Mouse (Mus musculus) heart, postnatal 36 days (tissue): ENCODE data around the gene Pcp4l1. TPM values are rescaled to one million over a fixed set of nuclear protein-coding genes. Genes with fewer than 3 reads are reported as not detected.
A peak's percentile ranks its signal among the peaks of the same experiment; 100 is the strongest.
"Not testable (repeated sequence)": the region's sequence is repeated elsewhere in the genome, so short reads cannot be mapped to it uniquely, and the experiment has no call there.

Experiments
- DNase-seq, 2 experiments: peaks; one replicate each; pipeline ENCODE4 v3.0.0; 2021 to 2022
- intact Hi-C: fragments of 180-260 bp; cut with DNase I; formaldehyde crosslinking; loops from one replicate; pipeline ENCODE4 v1.15.1; 2025
- total RNA-seq, 2 experiments: library from RNA; stranded (reverse); gene quantifications; 2 replicates each; pipeline ENCODE4 v1.2.3; 2021

Gene Pcp4l1
- total RNA-seq, 2 experiments from 2014 or later, result 222 to 295 TPM

- intact Hi-C loops, result no loop called here
These were observed 44.1 kb downstream of the Pcp4l1 start for GRCm38 (mm10) chr1:171151966-171152365.

GRCm38 (mm10) chr1:171150838-171151391, 45.2 kb downstream of the Pcp4l1 start:
- intact Hi-C loops, result no loop called here
- DNase-seq, result peak in 1 of 2 experiments; percentile 21

More at GRCm38 (mm10) chr1:171151966-171152365, 44.1 kb downstream of the Pcp4l1 start:
- DNase-seq, result no peak

- DNase-seq, result peak; percentile 96 to 97
- intact Hi-C loops, result loop anchor here (2.0 kb wide), 1 partner anchor 31 kb away; no protein-coding TSS in a partner anchor
These were observed 45.9 kb downstream of the Pcp4l1 start, which contains the start of the genes Sdhc and Mpz for GRCm38 (mm10) chr1:171149974-171150760. Sdhc (minus strand) TSS chr1:171150603. Mpz (plus strand) TSS chr1:171150711.

- DNase-seq, intact Hi-C loops: not testable (repeated sequence)
These were observed 53.1 kb downstream of the Pcp4l1 start for GRCm38 (mm10) chr1:171142981-171143380.

- DNase-seq, intact Hi-C loops: not testable (repeated sequence)
These were observed 58.4 kb downstream of the Pcp4l1 start for GRCm38 (mm10) chr1:171137486-171138155.

- no peak for DNase-seq
- intact Hi-C loops, result no loop called here
These were observed 60.5 kb downstream of the Pcp4l1 start for GRCm38 (mm10) chr1:171135600-171135999.

GRCm38 (mm10) chr1:171130971-171131370, 65.1 kb downstream of the Pcp4l1 start:
- intact Hi-C loops, result no loop called here

GRCm38 (mm10) chr1:171129251-171129650, 66.8 kb downstream of the Pcp4l1 start:
- intact Hi-C loops, result no loop called here
- DNase-seq, result peak; percentile 18 to 34

More at GRCm38 (mm10) chr1:171130971-171131370, 65.1 kb downstream of the Pcp4l1 start:
- DNase-seq, result no peak

GRCm38 (mm10) chr1:171124398-171124797, 71.7 kb downstream of the Pcp4l1 start:
- no peak for DNase-seq
- intact Hi-C loops, result no loop called here

Other genes starting within 250 kb of the Pcp4l1 start
- gene Fcgr2b, start 219.7 kb downstream of the Pcp4l1 start, total RNA-seq, result 10 to 100 TPM in 1 of 2 experiments, 1 to 10 TPM in 1; 7.3 to 10.0 TPM
- gene Fcgr4, start 177.3 kb downstream of the Pcp4l1 start, total RNA-seq, result under 1 TPM in 1 of 2 experiments, not detected in 1; 0.76 TPM
- gene Fcgr3, start 131.3 kb downstream of the Pcp4l1 start, total RNA-seq, result 10 to 100 TPM; 13.7 to 18.6 TPM
- gene Cfap126, start 82.3 kb downstream of the Pcp4l1 start, total RNA-seq, result 1 to 10 TPM in 1 of 2 experiments, under 1 TPM in 1; 0.69 to 1.2 TPM
- gene Sdhc, start 45.7 kb downstream of the Pcp4l1 start, total RNA-seq, result 1,000 to 10,000 TPM; 1,165 to 1,188 TPM
- gene Mpz, start 45.6 kb downstream of the Pcp4l1 start, total RNA-seq, result under 1 TPM in 1 of 2 experiments, not detected in 1; 0.44 TPM
- under 1 TPM in 1 of 2 experiments, not detected in 1; 0.08 TPM for gene Nr1i3, start 17.7 kb upstream of the Pcp4l1 start, total RNA-seq
- gene Tomm40l, start 26.2 kb upstream of the Pcp4l1 start, total RNA-seq, result 10 to 100 TPM; 81.8 to 82.7 TPM
- gene Apoa2, start 28.8 kb upstream of the Pcp4l1 start, total RNA-seq, result 1 to 10 TPM in 1 of 2 experiments, under 1 TPM in 1; 0.75 to 2.0 TPM
- 10 to 100 TPM; 13.3 to 16.3 TPM for gene Fcer1g, start 38.1 kb upstream of the Pcp4l1 start, total RNA-seq
- gene Adamts4, start 54.2 kb upstream of the Pcp4l1 start, total RNA-seq, result under 1 TPM; 0.50 to 0.92 TPM
- 1,000 to 10,000 TPM; 1,421 to 1,530 TPM for gene Ndufs2, start 55.1 kb upstream of the Pcp4l1 start, total RNA-seq
- gene B4galt3, start 74.1 kb upstream of the Pcp4l1 start, total RNA-seq, result 10 to 100 TPM; 14.5 to 19.7 TPM
- 10 to 100 TPM; 13.2 to 14.2 TPM for gene Ppox, start 84.9 kb upstream of the Pcp4l1 start, total RNA-seq
- 10 to 100 TPM; 22.1 to 22.3 TPM for gene Usp21, start 91.7 kb upstream of the Pcp4l1 start, total RNA-seq
- 10 to 100 TPM; 84.9 to 88.8 TPM for gene Ufc1, start 98.8 kb upstream of the Pcp4l1 start, total RNA-seq
- gene Dedd, start 132.9 kb upstream of the Pcp4l1 start, total RNA-seq, result 10 to 100 TPM; 21.3 to 24.2 TPM
- 10 to 100 TPM; 27.7 to 28.4 TPM for gene Nit1, start 149.4 kb upstream of the Pcp4l1 start, total RNA-seq
- 10 to 100 TPM; 79.4 to 95.6 TPM for gene Pfdn2, start 149.4 kb upstream of the Pcp4l1 start, total RNA-seq
- gene Klhdc9, start 164.5 kb upstream of the Pcp4l1 start, total RNA-seq, result not detected
- under 1 TPM; 0.08 to 0.30 TPM for gene Nectin4, start 173.8 kb upstream of the Pcp4l1 start, total RNA-seq
- 1 to 10 TPM; 2.7 to 2.9 TPM for gene Arhgap30, start 192.7 kb upstream of the Pcp4l1 start, total RNA-seq
- 10 to 100 TPM; 41.0 to 52.1 TPM for gene Usf1, start 215.0 kb upstream of the Pcp4l1 start, total RNA-seq
- 1 to 10 TPM; 1.2 to 1.6 TPM for gene Tstd1, start 222.6 kb upstream of the Pcp4l1 start, total RNA-seq
- gene F11r, start 241.3 kb upstream of the Pcp4l1 start, total RNA-seq, result 10 to 100 TPM; 38.7 to 43.2 TPM